Mouse (Mus musculus) heart, adult 8-10 months (tissue): ENCODE data around the gene Capza2. TPM values are rescaled to one million over a fixed set of nuclear protein-coding genes. Genes with fewer than 3 reads are reported as not detected.

Experiments
- DNase-seq: peaks from one replicate; pipeline ENCODE4 v3.0.0; 2022; ENCODE audit warnings: low spot score
- total RNA-seq, 4 experiments: library from RNA; stranded (reverse); gene quantifications; 2 replicates each; pipeline ENCODE4 v1.2.4; 2022

Capza2 gene
- 100 to 1,000 TPM; 133 to 149 (median 136) TPM for total RNA-seq

GRCm38 (mm10) chr6:17635615-17636284 is at the start of gene Capza2:
TSS of gene Capza2 (plus strand) at chr6:17636234.
- peak; percentile 33 for DNase-seq

GRCm38 (mm10) chr6:17589049-17589952 is 46.7 kb upstream of the Capza2 start:
- DNase-seq = peak; percentile 79

GRCm38 (mm10) chr6:17589953-17590627 is 45.9 kb upstream of the Capza2 start:
- no peak for DNase-seq

GRCm38 (mm10) chr6:17593971-17594370 is 42.1 kb upstream of the Capza2 start:
- no peak for DNase-seq

DNA sequence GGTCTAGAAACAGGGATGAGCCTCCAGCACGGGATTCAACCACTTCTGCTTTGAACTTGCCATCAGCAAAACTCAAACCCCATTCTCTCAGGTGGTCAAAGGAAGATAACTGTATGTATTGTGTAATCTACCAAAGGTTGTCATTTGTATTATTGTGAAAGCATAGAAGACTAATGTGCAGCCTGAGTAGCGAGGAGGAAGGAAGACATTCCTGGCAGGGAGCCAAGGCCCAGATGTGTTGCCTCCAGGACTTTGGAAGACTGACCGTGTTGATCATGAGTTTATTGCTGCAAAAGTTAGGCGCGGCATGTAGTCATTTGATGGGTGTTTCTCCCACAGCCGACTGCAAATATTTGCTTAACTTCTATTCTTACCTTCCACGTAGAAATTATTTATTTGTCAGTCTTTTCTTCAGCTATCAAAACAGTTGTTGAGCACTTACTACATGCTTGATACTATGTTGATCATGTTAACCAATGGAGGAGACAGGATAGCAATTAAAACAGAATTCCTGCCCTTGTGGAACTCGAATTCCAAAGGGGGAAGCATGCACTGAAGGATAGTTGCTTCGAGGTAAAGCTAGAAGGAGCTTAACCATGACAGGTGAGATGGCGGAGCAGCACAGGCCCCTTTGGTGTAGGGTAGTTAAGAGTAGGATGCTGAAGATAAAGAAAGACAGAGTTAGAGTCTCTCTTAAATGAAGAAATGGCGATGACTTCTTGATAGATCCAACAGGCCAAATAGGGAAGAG is 40.1 kb upstream of the Capza2 start:
- DNase-seq = no peak

DNA sequence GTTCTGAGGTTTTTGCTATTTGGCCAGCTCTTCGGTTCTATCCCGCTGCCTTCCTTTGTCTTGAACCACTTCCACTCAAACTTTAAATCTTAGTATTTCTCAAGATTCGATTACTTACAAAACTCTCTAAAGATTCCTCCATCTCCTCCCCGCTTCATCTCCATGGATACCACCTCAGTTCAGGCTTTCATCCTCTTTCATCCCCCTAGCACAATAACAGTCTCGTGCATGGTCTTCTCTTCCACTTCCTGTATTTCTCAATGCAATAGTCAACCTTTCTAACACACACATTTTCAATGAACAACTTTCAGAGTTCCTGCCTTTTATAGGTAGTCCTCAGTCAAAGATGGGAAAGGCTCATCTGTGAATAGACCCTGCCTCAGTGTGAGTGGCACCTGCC is 36.7 kb upstream of the Capza2 start:
- no peak for DNase-seq

DNA sequence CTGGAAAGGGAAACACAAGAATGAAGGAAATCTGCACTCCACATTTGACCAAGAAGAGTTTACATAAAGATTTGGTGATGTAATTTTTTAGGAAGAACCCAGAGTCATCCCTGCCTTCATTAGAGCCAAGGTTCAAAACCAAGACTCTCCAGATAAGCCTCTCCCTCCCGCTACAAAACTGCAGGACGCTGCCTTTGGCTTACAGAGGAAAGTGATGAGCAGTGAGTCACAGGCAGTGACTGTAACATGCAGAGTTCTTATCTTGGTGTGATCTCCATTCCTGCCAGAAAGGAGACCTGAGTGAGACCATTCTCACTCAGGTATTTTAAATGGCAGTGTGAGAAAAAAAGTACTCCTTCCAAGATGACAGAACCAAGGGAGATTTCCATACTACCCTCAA is 34.5 kb upstream of the Capza2 start:
- no peak for DNase-seq

DNA sequence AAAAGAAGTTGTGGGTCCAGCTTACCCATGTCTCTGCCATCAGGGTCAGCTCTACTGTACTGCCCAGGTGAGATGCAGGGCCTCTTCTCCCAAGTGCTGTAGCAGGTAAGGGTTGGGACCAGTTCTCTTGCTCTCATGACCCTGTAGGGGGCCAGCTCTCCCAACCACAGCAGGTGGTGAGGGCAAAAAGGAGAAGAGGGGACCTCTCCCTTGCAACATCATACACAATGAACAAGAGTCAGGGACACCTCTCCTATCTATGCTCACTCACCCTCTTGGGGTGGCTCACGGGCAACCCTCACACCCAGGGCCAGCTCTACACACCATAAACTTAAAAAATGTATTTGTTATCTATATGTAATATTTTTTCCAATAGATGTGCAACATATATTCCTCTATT is 29.1 kb upstream of the Capza2 start:
- no peak for DNase-seq

DNA sequence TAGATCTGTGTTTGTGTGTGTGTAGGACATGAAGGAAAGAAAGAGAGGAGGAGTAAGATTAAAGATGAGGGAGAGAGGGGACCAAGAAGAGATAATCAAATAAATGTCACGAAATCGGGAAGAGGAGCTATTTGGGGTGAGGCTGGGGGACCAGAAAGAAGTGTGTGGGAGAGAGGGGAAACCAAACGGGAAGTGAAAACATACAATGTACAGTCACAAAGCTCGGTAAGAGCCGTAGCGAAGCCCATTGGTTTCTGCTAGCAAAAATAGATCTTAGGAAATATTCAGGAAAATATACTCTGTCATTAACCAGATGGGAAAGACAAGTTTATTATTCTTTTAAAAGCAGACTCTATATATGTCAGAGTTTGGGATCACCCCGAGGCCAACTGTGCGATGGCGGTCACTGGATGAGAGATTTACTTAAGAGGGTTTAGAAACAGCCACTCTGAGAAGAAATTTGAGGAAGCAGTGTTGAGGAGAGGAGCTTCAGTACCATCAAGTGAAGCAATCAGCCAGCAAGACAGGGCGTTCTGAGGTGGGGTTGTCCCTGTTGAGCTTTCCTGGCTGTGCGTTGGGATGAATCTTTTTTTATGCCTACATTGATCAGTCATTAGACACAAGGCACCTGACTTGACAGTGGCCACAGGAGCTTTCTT is 24.6 kb upstream of the Capza2 start:
- no peak for DNase-seq

DNA sequence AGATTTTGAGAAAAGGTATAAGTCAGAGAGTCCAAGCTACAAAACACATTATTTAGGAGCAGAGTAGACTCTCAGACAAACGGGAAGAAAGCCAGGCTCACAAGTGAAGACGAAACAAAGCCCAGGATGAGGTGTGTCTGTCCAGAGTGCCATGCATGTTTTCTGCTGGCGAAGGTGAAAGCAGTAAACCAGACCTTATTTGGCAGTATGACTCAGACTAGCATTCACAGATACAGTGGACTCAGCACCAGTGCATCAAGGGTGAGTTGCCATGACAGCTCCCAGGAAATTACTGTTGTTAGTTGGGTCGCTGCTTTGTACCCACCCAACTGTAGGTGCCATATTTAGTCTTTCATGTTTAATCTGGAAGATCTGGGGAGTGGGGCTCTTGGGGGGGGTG is 23.4 kb upstream of the Capza2 start:
- no peak for DNase-seq

DNA sequence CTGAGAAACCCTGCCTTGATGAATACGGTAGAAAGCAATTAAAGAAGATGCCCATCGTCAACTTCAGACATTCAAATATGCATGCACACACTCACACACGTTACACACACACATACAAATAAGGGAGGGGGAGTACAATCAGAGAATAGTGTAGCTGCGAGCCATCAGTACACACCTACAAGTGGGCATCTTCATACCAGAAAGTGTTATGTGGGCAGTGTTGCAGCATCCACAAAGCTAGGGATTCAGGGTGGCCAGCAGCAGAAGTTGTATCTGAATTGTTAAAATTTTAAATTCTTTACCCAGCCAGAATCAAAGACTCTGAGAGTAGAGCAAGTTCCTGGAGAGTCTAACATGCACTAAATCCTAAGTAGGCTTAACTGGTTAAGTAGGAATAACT is 15.2 kb upstream of the Capza2 start:
- DNase-seq = no peak

GRCm38 (mm10) chr6:17621436-17621835 is 14.6 kb upstream of the Capza2 start:
- no peak for DNase-seq

DNA sequence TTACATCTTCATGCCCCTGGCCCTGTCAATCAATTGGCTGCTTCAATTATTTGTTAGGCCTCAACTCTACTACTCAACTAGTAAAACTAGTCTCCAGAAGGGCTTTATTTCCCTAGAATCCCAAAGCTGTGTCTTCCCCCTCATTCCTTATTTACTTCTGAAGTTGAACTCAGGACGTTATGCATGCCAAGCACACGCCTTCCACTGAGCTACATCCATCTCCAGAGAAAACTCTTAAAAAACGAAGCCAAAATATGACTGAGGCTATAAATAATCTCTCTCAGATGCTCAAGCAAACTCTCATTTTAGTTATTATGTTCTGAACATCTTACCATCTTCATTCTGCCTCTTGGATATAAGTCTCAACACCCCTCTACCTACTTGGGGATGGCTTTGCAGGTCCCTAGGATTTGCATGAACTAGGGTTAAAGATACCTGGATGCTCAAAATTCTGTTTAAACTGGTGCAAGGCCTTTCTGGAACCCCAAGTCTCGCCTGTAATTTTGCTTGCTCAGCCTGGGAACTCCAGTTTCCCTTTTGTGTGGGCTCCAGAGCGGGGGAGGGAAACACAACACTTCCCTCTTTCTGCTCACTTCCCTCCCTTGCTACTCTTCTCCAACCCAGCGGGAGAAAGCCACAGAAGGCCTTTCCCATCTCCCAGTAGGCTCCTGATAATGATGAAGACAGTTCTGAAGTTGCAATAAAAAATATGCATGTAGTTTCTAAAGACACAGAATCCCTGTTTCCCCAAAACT is 7.2 kb upstream of the Capza2 start:
- peak; percentile 48 for DNase-seq

- no peak for DNase-seq
Measured at GRCm38 (mm10) chr6:17629756-17630155, 6.3 kb upstream of the Capza2 start.

DNA sequence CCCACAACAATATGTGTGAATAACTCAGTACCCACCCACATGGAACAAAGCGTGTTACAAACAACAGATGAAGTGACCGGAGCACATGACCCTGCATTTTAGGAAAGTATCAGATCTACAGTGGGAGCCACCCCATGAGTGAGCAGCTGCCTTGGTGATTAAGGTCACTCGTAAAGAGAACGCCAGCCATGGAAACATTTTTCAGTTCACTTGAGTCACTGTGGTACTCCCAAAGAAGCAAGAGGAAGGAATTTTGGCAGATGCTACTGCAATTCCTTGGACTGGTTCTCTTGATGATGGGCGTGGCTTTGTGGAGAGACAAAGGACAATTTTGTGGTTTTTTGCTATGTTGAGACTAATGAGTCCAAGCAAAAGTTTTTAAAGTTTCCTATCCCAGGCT is 4.4 kb upstream of the Capza2 start:
- peak; percentile 46 for DNase-seq

- no peak for DNase-seq
Measured at GRCm38 (mm10) chr6:17633819-17634218, 2.2 kb upstream of the Capza2 start.

GRCm38 (mm10) chr6:17634992-17635391 is 1.0 kb upstream of the Capza2 start:
- no peak for DNase-seq

DNA sequence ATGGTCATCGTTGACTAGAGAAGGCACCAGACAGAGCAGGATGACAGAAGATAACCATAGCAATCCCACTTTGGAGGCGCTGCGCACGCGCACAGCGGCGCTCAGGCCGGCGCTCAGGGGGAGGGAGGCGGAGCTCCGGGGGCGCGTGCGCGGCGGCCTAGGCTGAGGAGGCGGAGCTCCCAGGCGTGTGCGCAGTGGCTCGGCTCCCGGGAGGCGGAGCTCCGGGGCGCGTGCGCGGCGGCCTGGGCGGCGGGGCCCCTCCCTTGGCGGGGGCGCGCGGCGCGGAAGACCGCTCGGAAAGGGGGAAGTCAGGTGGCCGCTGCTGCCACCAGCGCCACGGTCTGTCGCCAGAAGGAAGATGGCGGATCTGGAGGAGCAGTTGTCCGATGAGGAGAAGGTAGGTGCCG is 733 bp downstream of the Capza2 start:
- peak; percentile 91 for DNase-seq

GRCm38 (mm10) chr6:17637205-17638203 is 1.5 kb downstream of the Capza2 start:
- DNase-seq = peak; percentile 42
